Mouse (Mus musculus) left cerebral cortex, adult 2 months (tissue): ENCODE data around the gene Ptprh. TPM values are rescaled to one million over a fixed set of nuclear protein-coding genes. Genes with fewer than 3 reads are reported as not detected.

Experiments used
- DNase-seq, 2 experiments: peaks; one replicate each; pipeline ENCODE4 v3.0.0; 2021 to 2022; ENCODE audit warnings: low spot score in 2 of 2, mixed read lengths in 1 of 2; ENCODE audit errors: extremely low spot score in 1 of 2
- H3K27ac ChIP-seq: fragments of 200-600 bp; 2 replicates; pipeline ENCODE4 v1.8.1; 2022
- H3K4me3 ChIP-seq: fragments of 200-600 bp; 2 replicates; pipeline ENCODE4 v1.8.1; 2022
- CTCF ChIP-seq: fragments of 200-600 bp; IDR thresholded peaks from 2 replicates; pipeline ENCODE4 v1.8.1; 2022; ENCODE audit warnings: antibody characterized with exemption, mild to moderate bottlenecking, moderate library complexity
- intact Hi-C: fragments of 180-260 bp; cut with DNase I; formaldehyde crosslinking; loops from one replicate; pipeline ENCODE4 v1.15.1; 2025
- total RNA-seq, 2 experiments: library from RNA; stranded (reverse); gene quantifications; 2 replicates each; pipeline ENCODE4 v1.2.3; 2021

Gene Ptprh
- total RNA-seq, 2 experiments from 2014 or later, result 0.35 to 0.43 TPM

GRCm38 (mm10) chr7:4562660-4563059 is 41.2 kb downstream of the Ptprh start:
- Histone ChIP-seq H3K4me3 (no peak overlapping the region), H3K27ac (no peak overlapping the region)
- intact Hi-C loops, result loop anchor here (5.0 kb wide), 1 partner anchor 60 kb away; no protein-coding TSS in a partner anchor
- DNase-seq, result no peak
- no peak; the same call in 1 of the 2 replicates for TF ChIP-seq CTCF

- H3K27ac ChIP-seq, result no peak overlapping the region
- no peak overlapping the region for H3K4me3 ChIP-seq
- no peak for DNase-seq
- intact Hi-C loops, result loop anchor here (5.0 to 10.0 kb wide), 4 partner anchors 235 to 498 kb away; partner anchors contain the start of genes Rpl28 and Zfp580
- no peak for TF ChIP-seq CTCF
Observed at GRCm38 (mm10) chr7:4557167-4557560, 46.7 kb downstream of the Ptprh start.

- 0 out of 2 replicates have a peak overlapping the region, but pooled peaks have one; percentile 9 for H3K27ac ChIP-seq
- peak; percentile 80 to 84 for DNase-seq
- TF ChIP-seq CTCF, result peak; percentile 93
- intact Hi-C loops, result loop anchor here (5.0 to 10.0 kb wide), 4 partner anchors 236 to 498 kb away; partner anchors contain the start of genes Rpl28 and Zfp580
- H3K4me3 ChIP-seq, result no peak overlapping the region
Observed at GRCm38 (mm10) chr7:4556256-4557166, 47.3 kb downstream of the Ptprh start.

- intact Hi-C loops, result no loop called here
- TF ChIP-seq CTCF, result no peak
- Histone ChIP-seq H3K4me3 (peak within 1 kb of the TSS; percentile 67), H3K27ac (peak within 1 kb of the TSS; percentile 97)
- peak; percentile 67 to 79 for DNase-seq
Observed at GRCm38 (mm10) chr7:4547221-4547641, 56.6 kb downstream of the Ptprh start, which contains the start of gene Syt5. TSS of gene Syt5 (minus strand) at chr7:4547541.

DNA sequence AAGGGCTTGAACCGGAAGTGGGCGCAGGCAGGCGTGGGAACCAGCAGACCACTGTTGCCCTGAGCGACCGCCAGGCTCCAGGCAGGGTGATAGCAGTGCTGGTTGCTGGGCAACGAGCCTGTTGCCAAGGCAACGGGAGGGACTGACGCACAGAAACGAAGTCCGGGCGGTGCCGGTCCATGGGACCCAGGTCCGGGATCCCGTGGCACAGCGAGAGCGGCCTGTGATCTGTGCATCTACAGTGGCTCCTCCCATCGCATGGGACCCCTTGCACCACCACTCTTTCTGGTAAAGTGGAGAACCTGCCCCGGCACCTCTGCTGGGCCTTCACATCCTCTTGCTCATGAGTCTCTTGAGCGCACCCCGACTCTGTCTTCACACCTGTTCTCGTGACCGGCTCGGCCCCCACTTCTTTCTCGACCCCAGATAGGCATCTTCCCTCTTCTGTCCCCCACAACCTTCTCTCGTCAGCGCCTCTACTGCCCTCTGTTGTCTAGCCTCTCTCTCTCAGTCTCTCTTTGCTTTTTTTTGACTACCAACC is 57.2 kb downstream of the Ptprh start:
- TF ChIP-seq CTCF, result no peak; the same call in 1 of the 2 replicates
- peak overlapping the region; percentile 97 for H3K27ac ChIP-seq
- DNase-seq, result peak; percentile 95 to 98
- peak overlapping the region; percentile 67 for H3K4me3 ChIP-seq
- intact Hi-C loops, result no loop called here

GRCm38 (mm10) chr7:4546050-4546449 is 57.8 kb downstream of the Ptprh start:
- DNase-seq, result no peak
- H3K27ac ChIP-seq, result peak overlapping the region; percentile 97
- intact Hi-C loops, result no loop called here
- no peak for TF ChIP-seq CTCF
- peak overlapping the region; percentile 67 for H3K4me3 ChIP-seq

GRCm38 (mm10) chr7:4542013-4542412 is 61.8 kb downstream of the Ptprh start:
- no peak overlapping the region for H3K4me3 ChIP-seq
- no peak for TF ChIP-seq CTCF
- intact Hi-C loops, result no loop called here
- H3K27ac ChIP-seq, result no peak overlapping the region
- no peak for DNase-seq

DNA sequence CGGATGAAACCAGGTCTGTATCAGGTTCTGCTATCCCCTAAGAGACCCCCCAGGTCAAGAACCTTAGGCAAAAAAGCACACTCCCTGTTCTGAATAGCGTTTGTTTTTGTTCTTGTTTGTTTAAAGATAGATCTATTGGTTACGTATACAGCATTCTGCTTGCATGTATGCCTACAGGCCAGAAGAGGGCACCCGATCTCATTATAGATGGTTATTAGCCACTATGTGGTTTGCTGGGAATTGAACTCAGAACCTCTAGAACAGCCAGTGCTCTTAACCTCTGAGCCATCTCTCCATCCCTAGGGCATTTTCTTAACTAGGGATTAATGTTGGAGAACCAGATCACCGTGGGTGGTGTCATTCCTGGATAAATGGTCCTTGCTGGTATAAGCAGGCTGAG is 62.5 kb downstream of the Ptprh start:
- no peak for DNase-seq
- peak; percentile 29; the same call in 1 of the 2 replicates for TF ChIP-seq CTCF
- Histone ChIP-seq H3K4me3 (no peak overlapping the region), H3K27ac (no peak overlapping the region)
- intact Hi-C loops, result no loop called here

DNA sequence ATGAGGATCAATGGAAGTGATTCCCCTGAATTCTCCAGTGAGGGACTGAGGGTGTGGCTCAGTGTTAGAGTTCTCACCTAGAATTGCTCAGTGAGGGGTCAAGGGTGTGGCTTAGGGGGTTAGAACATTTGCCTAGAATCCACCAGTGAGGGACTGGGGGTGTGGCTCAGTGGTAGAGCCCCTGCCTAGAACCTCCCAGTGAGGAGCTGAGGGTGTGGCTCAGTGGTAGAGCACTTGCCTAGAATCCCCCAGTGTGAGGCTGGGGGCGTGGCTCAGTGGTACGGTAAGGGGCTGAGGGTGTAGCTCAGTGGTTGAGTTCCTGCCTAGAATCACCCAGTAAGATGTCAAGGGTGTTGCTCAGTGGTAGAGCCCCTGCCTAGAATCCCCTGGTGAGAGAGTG is 64.8 kb downstream of the Ptprh start:
- no peak for DNase-seq
- intact Hi-C loops, result no loop called here
- Histone ChIP-seq H3K4me3 (no peak overlapping the region), H3K27ac (no peak overlapping the region)
- no peak for TF ChIP-seq CTCF

DNA sequence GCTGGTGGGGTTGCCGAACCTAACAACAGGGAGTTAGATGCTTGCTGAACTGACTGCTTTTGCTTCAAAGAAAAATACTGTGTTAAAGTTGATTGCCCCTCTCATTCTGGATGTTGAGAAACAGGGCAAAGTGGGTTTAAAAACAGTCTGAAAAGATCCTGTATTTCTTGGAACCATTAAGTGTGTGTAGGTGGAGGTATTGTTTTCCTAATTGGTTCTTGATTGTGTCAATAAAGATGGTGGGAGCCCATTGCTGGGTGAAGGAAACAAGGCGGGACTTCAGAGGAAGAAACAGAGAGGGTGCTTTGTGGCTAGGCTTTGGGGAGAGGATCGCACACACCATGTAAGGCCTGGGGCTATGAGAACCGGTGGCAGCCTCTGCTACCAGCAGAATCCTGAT is 66.7 kb downstream of the Ptprh start:
- H3K4me3 ChIP-seq, result no peak overlapping the region
- intact Hi-C loops, result no loop called here
- TF ChIP-seq CTCF, result no peak
- H3K27ac ChIP-seq, result no peak overlapping the region
- DNase-seq, result no peak

DNA sequence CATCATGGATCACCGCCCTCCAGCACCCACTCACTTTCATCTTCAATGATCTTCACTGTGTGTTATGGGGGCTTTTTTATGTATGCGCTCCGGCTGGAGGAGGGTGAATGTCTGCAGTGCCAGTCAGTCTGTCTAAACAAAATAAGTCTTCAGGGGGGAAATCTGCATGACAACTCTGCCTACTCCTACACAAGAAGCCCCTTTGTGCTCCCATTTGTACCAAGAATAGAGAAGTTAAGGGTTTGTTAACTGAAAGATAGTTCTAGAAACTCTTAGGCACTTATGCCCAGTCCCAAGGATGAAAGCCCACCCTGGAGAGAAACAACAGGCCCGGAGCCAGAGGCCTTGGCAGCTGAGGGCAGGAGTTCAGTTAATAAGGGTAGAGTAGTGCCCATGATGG is 67.5 kb downstream of the Ptprh start:
- H3K27ac ChIP-seq, result no peak overlapping the region
- no peak overlapping the region for H3K4me3 ChIP-seq
- intact Hi-C loops, result no loop called here
- no peak for DNase-seq
- no peak for TF ChIP-seq CTCF
